In genomic region chr10:96107825-96108224, GRCm38 (mm10) we compare ENCODE assay signal across 32 mouse cellular contexts. TPM values are rescaled to one million over a fixed set of nuclear protein-coding genes. Genes with fewer than 3 reads are reported as not detected.
DNase-seq lines count a peak whose midpoint lies in the region; ATAC-seq and TF ChIP-seq lines count a peak whose summit lies in the region.
"Had no signal": no experiment of that assay in that cellular context is flagged by ENCODE, and none has a peak within 500 bp of the region (broad histone marks: within the 10 kb centered on the region; RNA-seq: fewer than 3 reads in every experiment).

No protein-coding gene starts in this region.

- H3K4me2 ChIP-seq in embryonic facial prominence, embryonic 14.5 days (ENCODE audit: low read depth, low read length): no peak overlapping the region
- no peak overlapping the region for H3K4me2 ChIP-seq in liver, postnatal 0 days (ENCODE audit: low read depth, low read length)
- no peak overlapping the region for H3K4me2 ChIP-seq in liver, embryonic 11.5 days
- no peak overlapping the region for H3K4me2 ChIP-seq in intestine, embryonic 15.5 days (replicated peaks)
- peak overlapping the region; percentile 1 for H3K4me2 ChIP-seq in myocyte (ENCODE audit: low read depth)
- H3K4me2 ChIP-seq: embryonic facial prominence, embryonic 15.5 days; forebrain, embryonic 12.5 days; heart, embryonic 15.5 days; kidney, embryonic 15.5 days; limb, embryonic 15.5 days; lung, embryonic 15.5 days; midbrain, embryonic 13.5 days; neural tube, embryonic 15.5 days had no signal

- H3K79me2 ChIP-seq in myocyte (ENCODE audit: control insufficient read depth, insufficient read depth): no peaks in the 10 kb centered on the region

- no peaks in the 10 kb centered on the region for H3K36me3 ChIP-seq in embryonic facial prominence, embryonic 14.5 days (ENCODE audit: control insufficient read depth, insufficient read depth, low read length)
- no peaks in the 10 kb centered on the region for H3K36me3 ChIP-seq in embryonic facial prominence, embryonic 10.5 days (replicated peaks)
- no peaks in the 10 kb centered on the region for H3K36me3 ChIP-seq in liver, postnatal 0 days (replicated peaks; ENCODE audit: insufficient read depth, low read length)
- no peaks in the 10 kb centered on the region for H3K36me3 ChIP-seq in liver, embryonic 11.5 days (ENCODE audit: control insufficient read depth, insufficient read depth, low read length)
- no peaks in the 10 kb centered on the region for H3K36me3 ChIP-seq in intestine, embryonic 15.5 days
- H3K36me3 ChIP-seq in myocyte (ENCODE audit: control insufficient read depth, insufficient read depth): no peaks in the 10 kb centered on the region
- H3K36me3 ChIP-seq: embryonic facial prominence, embryonic 15.5 days; forebrain, embryonic 12.5 days; heart, embryonic 10.5 days; heart, embryonic 15.5 days; kidney, embryonic 15.5 days; limb, embryonic 10.5 days; limb, embryonic 15.5 days; lung, embryonic 15.5 days; midbrain, embryonic 13.5 days; neural tube, embryonic 15.5 days had no signal

- no peak overlapping the region for H3ac ChIP-seq in myocyte (ENCODE audit: control insufficient read depth, insufficient read length)

- WGBS in embryonic facial prominence, embryonic 14.5 days: 22% methylated on average over 1 of the region's 1 CpGs
- 56% methylated on average over 1 of the region's 1 CpGs for WGBS in embryonic facial prominence, embryonic 10.5 days
- 46% methylated on average over 1 of the region's 1 CpGs for WGBS in liver, postnatal 0 days (ENCODE audit: insufficient replicate concordance)
- 63% methylated on average over 1 of the region's 1 CpGs for WGBS in liver, embryonic 11.5 days
- WGBS in intestine, embryonic 15.5 days: 15% methylated on average over 1 of the region's 1 CpGs

- peak; percentile 16 for DNase-seq in embryonic facial prominence, embryonic 14.5 days (ENCODE audit: low spot score)
- no peak for DNase-seq in embryonic facial prominence, embryonic 10.5 days (ENCODE audit: low spot score)
- no peak for DNase-seq in liver, postnatal 0 days
- no peak for DNase-seq in liver, embryonic 11.5 days (ENCODE audit: low spot score)
- no peak for DNase-seq in spleen, postnatal 10 days (ENCODE audit: low spot score in 2 of 2)
- no peak for DNase-seq in cerebellum, adult 9-11 months
- DNase-seq: adrenal gland, postnatal 25 days; cerebellum, adult 11-12 months; cerebellum, postnatal 10 days; forebrain, postnatal 0 days; kidney, postnatal 25 days; lung, postnatal 4 days; right cerebral cortex, postnatal 25 days; thymus, adult 18-20 months; thymus, postnatal 25 days had no signal

- no peak for TF ChIP-seq EP300 in liver, postnatal 0 days (IDR thresholded peaks at IDR 0.05; ENCODE audit: low read depth)

- TF ChIP-seq POLR2A in myocyte (IDR thresholded peaks at IDR 0.05; ENCODE audit: insufficient read length, low read depth): no peak

- TF ChIP-seq CTCF in liver, postnatal 0 days (IDR thresholded peaks at IDR 0.05; ENCODE audit: low read depth): no peak

- H3K9me3 ChIP-seq in embryonic facial prominence, embryonic 14.5 days (ENCODE audit: control insufficient read depth, low read length): no peaks in the 10 kb centered on the region
- no peaks in the 10 kb centered on the region for H3K9me3 ChIP-seq in embryonic facial prominence, embryonic 10.5 days
- no peaks in the 10 kb centered on the region for H3K9me3 ChIP-seq in liver, postnatal 0 days (ENCODE audit: low read length)
- no peaks in the 10 kb centered on the region for H3K9me3 ChIP-seq in liver, embryonic 11.5 days (ENCODE audit: control insufficient read depth, low read length)
- H3K9me3 ChIP-seq in intestine, embryonic 15.5 days: no peaks in the 10 kb centered on the region
- H3K9me3 ChIP-seq: embryonic facial prominence, embryonic 15.5 days; forebrain, embryonic 12.5 days; heart, embryonic 10.5 days; heart, embryonic 15.5 days; kidney, embryonic 15.5 days; limb, embryonic 10.5 days; limb, embryonic 15.5 days; lung, embryonic 15.5 days; neural tube, embryonic 15.5 days had no signal

- no peak overlapping the region for H3K27ac ChIP-seq in embryonic facial prominence, embryonic 14.5 days (replicated peaks; ENCODE audit: low read depth, low read length)
- no peak overlapping the region for H3K27ac ChIP-seq in embryonic facial prominence, embryonic 10.5 days (replicated peaks)
- no peak overlapping the region for H3K27ac ChIP-seq in liver, postnatal 0 days (ENCODE audit: low read depth)
- H3K27ac ChIP-seq in liver, embryonic 11.5 days (ENCODE audit: low read depth, low read length): no peak overlapping the region
- H3K27ac ChIP-seq in intestine, embryonic 15.5 days: no peak overlapping the region
- H3K27ac ChIP-seq: embryonic facial prominence, embryonic 15.5 days; forebrain, embryonic 12.5 days; heart, embryonic 10.5 days; heart, embryonic 15.5 days; kidney, embryonic 15.5 days; layer of hippocampus, adult 2 months; limb, embryonic 10.5 days; limb, embryonic 15.5 days; lung, embryonic 15.5 days; midbrain, embryonic 13.5 days; neural tube, embryonic 15.5 days; stomach, postnatal 0 days had no signal

- no peak overlapping the region for H3K4me3 ChIP-seq in embryonic facial prominence, embryonic 14.5 days (ENCODE audit: low read depth, low read length)
- H3K4me3 ChIP-seq in embryonic facial prominence, embryonic 10.5 days: no peak overlapping the region
- H3K4me3 ChIP-seq in liver, postnatal 0 days (ENCODE audit: low read depth, low read length): no peak overlapping the region
- H3K4me3 ChIP-seq in liver, embryonic 11.5 days (ENCODE audit: low read depth, low read length): no peak overlapping the region
- H3K4me3 ChIP-seq in intestine, embryonic 15.5 days (replicated peaks): no peak overlapping the region
- H3K4me3 ChIP-seq in myocyte: no peak overlapping the region
- H3K4me3 ChIP-seq: embryonic facial prominence, embryonic 15.5 days; forebrain, embryonic 12.5 days; heart, embryonic 10.5 days; heart, embryonic 15.5 days; kidney, embryonic 15.5 days; layer of hippocampus, adult 2 months; limb, embryonic 10.5 days; limb, embryonic 15.5 days; lung, embryonic 15.5 days; midbrain, embryonic 13.5 days; neural tube, embryonic 15.5 days had no signal

- H3K27me3 ChIP-seq in embryonic facial prominence, embryonic 14.5 days (replicated peaks; ENCODE audit: control insufficient read depth, insufficient read depth, low read length): no peaks in the 10 kb centered on the region
- H3K27me3 ChIP-seq in embryonic facial prominence, embryonic 10.5 days (replicated peaks; ENCODE audit: low read depth, poor library complexity, severe bottlenecking): no peaks in the 10 kb centered on the region
- H3K27me3 ChIP-seq in liver, postnatal 0 days (ENCODE audit: insufficient read depth, low read length): no peaks in the 10 kb centered on the region
- H3K27me3 ChIP-seq in liver, embryonic 11.5 days (replicated peaks; ENCODE audit: control insufficient read depth, insufficient read depth, low read length): no peaks in the 10 kb centered on the region
- H3K27me3 ChIP-seq in intestine, embryonic 15.5 days (replicated peaks): no peaks in the 10 kb centered on the region
- no peaks in the 10 kb centered on the region for H3K27me3 ChIP-seq in myocyte (ENCODE audit: control insufficient read depth, insufficient read depth, insufficient read length)
- H3K27me3 ChIP-seq: embryonic facial prominence, embryonic 15.5 days; forebrain, embryonic 12.5 days; heart, embryonic 15.5 days; kidney, embryonic 15.5 days; limb, embryonic 15.5 days; lung, embryonic 15.5 days; midbrain, embryonic 13.5 days; neural tube, embryonic 15.5 days had no signal

- H3K4me1 ChIP-seq in embryonic facial prominence, embryonic 14.5 days (ENCODE audit: control insufficient read depth, insufficient read depth, low read length): no peaks in the 10 kb centered on the region
- H3K4me1 ChIP-seq in embryonic facial prominence, embryonic 10.5 days: no peaks in the 10 kb centered on the region
- H3K4me1 ChIP-seq in liver, postnatal 0 days (ENCODE audit: insufficient read depth): no peaks in the 10 kb centered on the region
- H3K4me1 ChIP-seq in liver, embryonic 11.5 days (replicated peaks; ENCODE audit: control insufficient read depth, insufficient read depth, low read length): peaks cover 4% of the 10 kb centered on the region; the same call in 1 of the 2 replicates
- no peaks in the 10 kb centered on the region for H3K4me1 ChIP-seq in intestine, embryonic 15.5 days (replicated peaks)
- H3K4me1 ChIP-seq: embryonic facial prominence, embryonic 15.5 days; forebrain, embryonic 12.5 days; heart, embryonic 10.5 days; heart, embryonic 15.5 days; kidney, embryonic 15.5 days; limb, embryonic 10.5 days; limb, embryonic 15.5 days; lung, embryonic 15.5 days; midbrain, embryonic 13.5 days; neural tube, embryonic 15.5 days had no signal

- no peak for ATAC-seq in embryonic facial prominence, embryonic 14.5 days (ENCODE audit: low read depth)
- ATAC-seq in liver, postnatal 0 days: peak; percentile 64
- ATAC-seq in liver, embryonic 11.5 days (replicated peaks; ENCODE audit: low FRiP score): no peak
- peak; percentile 77 for ATAC-seq in intestine, embryonic 15.5 days
- ATAC-seq: forebrain, postnatal 0 days; hindbrain, embryonic 16.5 days; midbrain, embryonic 13.5 days had no signal

- no peak overlapping the region for H3K9ac ChIP-seq in embryonic facial prominence, embryonic 14.5 days (ENCODE audit: low read depth, low read length)
- H3K9ac ChIP-seq in liver, postnatal 0 days (replicated peaks): no peak overlapping the region
- no peak overlapping the region for H3K9ac ChIP-seq in liver, embryonic 11.5 days (ENCODE audit: low read depth, low read length)
- H3K9ac ChIP-seq in intestine, embryonic 15.5 days: no peak overlapping the region
- H3K9ac ChIP-seq: embryonic facial prominence, embryonic 15.5 days; forebrain, embryonic 12.5 days; forebrain, postnatal 0 days; heart, embryonic 15.5 days; kidney, embryonic 15.5 days; limb, embryonic 15.5 days; lung, embryonic 15.5 days; midbrain, embryonic 13.5 days; neural tube, embryonic 15.5 days had no signal

TF ChIP-seq in myocyte, 11 proteins besides CTCF, POLR2A, EP300 and RAD21 (continues in another document):
- no peak for TF ChIP-seq SRF (IDR thresholded peaks at IDR 0.05; ENCODE audit: control insufficient read depth, insufficient read length, low read depth)
- no peak for TF ChIP-seq MAX (IDR thresholded peaks at IDR 0.05; ENCODE audit: low read depth)
- no peak for TF ChIP-seq USF1 (IDR thresholded peaks at IDR 0.05; ENCODE audit: low read depth)
- TF ChIP-seq POLR2AphosphoS2 (IDR thresholded peaks at IDR 0.05; ENCODE audit: insufficient read length, low read depth): no peak
- TF ChIP-seq MYOG (IDR thresholded peaks at IDR 0.05; ENCODE audit: control insufficient read depth in 1 of 3, insufficient read depth in 1 of 3, insufficient read length in 2 of 3, low read depth in 2 of 3): no peak

RNA-seq across cellular contexts. Expression of gene Gm5426, which starts 28.6 kb away (rescaled TPM):
- not detected in 2 replicates for polyA plus RNA-seq in embryonic facial prominence, embryonic 14.5 days (2014; fragmentation: Nextera tagmentation; extraction: Ambion mirVana)
- not detected in 2 replicates for polyA plus RNA-seq in embryonic facial prominence, embryonic 10.5 days (2016; fragmentation: Nextera tagmentation; extraction: Ambion mirVana)
- not detected in 2 replicates for polyA plus RNA-seq in liver, postnatal 0 days (2015; fragmentation: Nextera tagmentation; extraction: Ambion mirVana)
- not detected in 2 replicates for polyA plus RNA-seq in liver, embryonic 11.5 days (2014; fragmentation: Nextera tagmentation; extraction: Ambion mirVana)
- polyA plus RNA-seq in intestine, embryonic 15.5 days (2015; fragmentation: Nextera tagmentation; extraction: Ambion mirVana): not detected in 2 replicates
- not detected for polyA plus RNA-seq in myocyte (2012; fragmentation: generic; extraction: Trizol)
- polyA plus RNA-seq: embryonic facial prominence, embryonic 15.5 days; forebrain, embryonic 12.5 days; forebrain, postnatal 0 days; heart, embryonic 10.5 days; heart, embryonic 15.5 days; hindbrain, embryonic 11.5 days; hindbrain, embryonic 16.5 days; intestine, embryonic 14.5 days; kidney, embryonic 15.5 days; limb, embryonic 10.5 days; limb, embryonic 15.5 days; lung, embryonic 15.5 days; midbrain, embryonic 13.5 days; neural tube, embryonic 15.5 days; stomach, postnatal 0 days had no signal

Comparison
In these comparisons a context has a peak if more than half of its experiments do, and no peak if none do; other contexts are left out.
1. ATAC-seq: peak in liver, postnatal 0 days (single experiment) and intestine, embryonic 15.5 days (single experiment); none in embryonic facial prominence, embryonic 14.5 days (single experiment) and liver, embryonic 11.5 days (single experiment).